Mouse (Mus musculus) MEL (cell line): ENCODE results near the gene Hacd3.

Source experiments
- EP300 ChIP-seq, 2 experiments: IDR thresholded peaks; 2 replicates each; pipeline ENCODE4 v1.6.1; 2011; ENCODE audit warnings: improper control_type of control experiment in 2 of 2, low read length in 2 of 2, low read depth in 1 of 2, mild to moderate bottlenecking in 1 of 2
- HCFC1 ChIP-seq: IDR thresholded peaks from 2 replicates; pipeline ENCODE4 v1.6.1; 2012; ENCODE audit warnings: low read depth, mild to moderate bottlenecking, inconsistent platforms, low read length, improper control_type of control experiment, moderate library complexity
- POLR2A ChIP-seq, 2 experiments: IDR thresholded peaks; 2 replicates each; pipeline ENCODE4 v1.6.1; 2011 to 2012; ENCODE audit warnings: low read length in 2 of 2, mild to moderate bottlenecking in 2 of 2, control low read depth in 1 of 2, improper control_type of control experiment in 1 of 2, low read depth in 1 of 2, moderate library complexity in 1 of 2; ENCODE audit not compliant: control insufficient read depth in 1 of 2, insufficient read depth in 1 of 2, poor library complexity in 1 of 2
- POLR2AphosphoS2 ChIP-seq: IDR thresholded peaks from 2 replicates; pipeline ENCODE4 v1.6.1; 2011; ENCODE audit warnings: low read length, improper control_type of control experiment

- TF ChIP-seq HCFC1: no peak
- no peak for TF ChIP-seq EP300 (IDR thresholded peaks at IDR 0.05; ENCODE audit: low read depth in 1 of 2, low read length in 2 of 2)
- no peak for TF ChIP-seq POLR2AphosphoS2
- no peak for TF ChIP-seq POLR2A (IDR thresholded peaks at IDR 0.05; ENCODE audit: control insufficient read depth in 1 of 2, insufficient read depth in 1 of 2, low read depth in 1 of 2, low read length in 2 of 2, poor library complexity in 1 of 2)
Observed at GRCm38 (mm10) chr9:65046993-65047392, 25.5 kb upstream of the Hacd3 start.
